Mouse (Mus musculus) midbrain, postnatal 0 days (tissue): ENCODE results near the gene Naa38. TPM values are rescaled to one million over a fixed set of nuclear protein-coding genes. Genes with fewer than 3 reads are reported as not detected.

Experiments
- ATAC-seq: fragments of 200-750 bp; cut with Nextera tagmentation; 2 replicates; pipeline ENCODE4 v1.8.0; 2017; ENCODE audit warnings: moderate number of reproducible peaks, mild to moderate bottlenecking, moderate TSS enrichment, moderate library complexity; ENCODE audit not compliant: low FRiP score
- DNase-seq: peaks from one replicate; pipeline ENCODE4 v3.0.0-alpha.2; 2015; ENCODE audit warnings: low spot score
- H3K27ac ChIP-seq: fragments of 300-500 bp; sonication (generic); 2 replicates; pipeline ENCODE4 v1.5.1; 2014; ENCODE audit warnings: low read depth, mild to moderate bottlenecking, low read length, mixed read lengths
- H3K27me3 ChIP-seq: fragments of 300-500 bp; sonication (generic); 2 replicates; pipeline ENCODE4 v1.6.1; 2014; ENCODE audit warnings: low read length, control low read depth, mixed read lengths; ENCODE audit not compliant: insufficient read depth
- H3K36me3 ChIP-seq: fragments of 300-500 bp; sonication (generic); 2 replicates; pipeline ENCODE4 v1.6.1; 2014; ENCODE audit warnings: low read length, control low read depth, mixed read lengths; ENCODE audit not compliant: insufficient read depth
- H3K4me1 ChIP-seq: fragments of 300-500 bp; sonication (generic); 2 replicates; pipeline ENCODE4 v1.6.1; 2014; ENCODE audit warnings: mild to moderate bottlenecking, control low read depth, antibody characterized with exemption, low read length, mixed read lengths; ENCODE audit not compliant: insufficient read depth
- H3K4me2 ChIP-seq: fragments of 300-500 bp; sonication (generic); 2 replicates; pipeline ENCODE4 v1.6.1; 2014; ENCODE audit warnings: low read depth, mild to moderate bottlenecking, low read length, mixed read lengths; ENCODE audit not compliant: poor library complexity, severe bottlenecking
- H3K4me3 ChIP-seq: fragments of 300-500 bp; sonication (generic); 2 replicates; pipeline ENCODE4 v1.5.1; 2014; ENCODE audit warnings: low read depth, mild to moderate bottlenecking, low read length, moderate library complexity
- H3K9ac ChIP-seq: fragments of 300-500 bp; sonication (generic); replicated peaks from 2 replicates; pipeline ENCODE4 v1.6.1; 2014; ENCODE audit warnings: mild to moderate bottlenecking, low read length, moderate library complexity, mixed read lengths; ENCODE audit not compliant: poor library complexity, severe bottlenecking
- H3K9me3 ChIP-seq: fragments of 300-500 bp; sonication (generic); 2 replicates; pipeline ENCODE4 v1.6.1; 2016; ENCODE audit warnings: low read length, control low read depth
- CTCF ChIP-seq: IDR thresholded peaks from 2 replicates; pipeline ENCODE4 v1.5.1; 2016; ENCODE audit warnings: antibody characterized with exemption, mild to moderate bottlenecking
- WGBS: fragments of 180-500 bp; shearing (Covaris S2); extraction: QIAGEN DNeasy Blood & Tissue Kit; methylation state at CpG from one replicate; pipeline ENCODE4 v1.1.7; 2014; 5-methylcytosine and 5-hydroxymethylcytosine counted together
- polyA plus RNA-seq: library from polyadenylated mRNA; unstranded; fragments of >200 nt; fragmentation: Nextera tagmentation; extraction: Ambion mirVana; gene quantifications from 2 replicates; pipeline ENCODE4 v1.2.1, GENCODE M21; 2015
- total RNA-seq: library from RNA; depleted of rRNA; stranded (reverse); fragments of >200 nt; gene quantifications from 2 replicates; pipeline ENCODE4 v1.2.3, GENCODE M21; 2014

The Naa38 gene
- total and polyA plus RNA-seq, 2 experiments from 2014 or later, result 95.9 to 120 TPM

DNA sequence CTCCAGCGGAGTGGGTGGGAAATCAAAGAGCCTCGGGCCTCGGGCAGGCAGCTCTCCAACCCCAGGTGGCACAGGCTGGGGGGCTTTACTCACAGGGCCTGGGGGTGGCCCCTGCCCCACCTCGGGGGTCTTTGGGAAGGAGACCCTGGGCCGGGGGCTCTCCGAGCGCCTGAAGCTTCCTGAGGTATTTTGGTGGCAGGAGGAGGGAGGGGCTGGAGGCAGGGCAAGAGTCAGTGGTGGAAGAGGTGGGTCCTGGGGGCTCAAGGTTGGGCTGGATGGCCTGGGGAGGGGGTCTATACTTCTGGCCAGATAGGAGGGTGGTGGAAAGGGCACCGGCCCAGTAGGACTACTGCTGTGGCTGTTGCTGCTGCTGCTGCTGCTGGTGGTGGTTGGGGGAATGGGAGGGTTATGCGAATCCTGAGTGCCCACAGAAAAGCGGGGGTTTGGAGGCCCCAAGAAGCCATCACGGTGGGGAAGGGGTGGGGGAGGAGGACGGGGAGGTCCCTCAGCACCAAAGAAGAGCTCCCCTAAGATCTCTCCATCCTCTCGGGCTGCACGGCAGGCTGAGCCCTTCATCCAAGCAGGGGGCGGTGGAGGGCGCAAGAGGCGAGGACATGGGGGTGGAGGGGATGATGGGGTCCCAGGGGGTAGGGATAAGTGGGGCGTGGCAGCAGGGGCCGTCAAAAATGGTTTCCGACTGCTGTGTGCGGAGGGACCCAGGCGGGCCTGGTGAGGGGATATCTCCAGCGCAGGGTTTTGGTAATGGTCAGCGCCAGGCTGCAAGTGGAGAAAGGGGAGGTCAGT lies 10.3 kb downstream of the Naa38 start:
- WGBS, result 92% methylated on average over 24 of the region's 24 CpGs
- H3K9ac ChIP-seq, result no peak overlapping the region
- no peak overlapping the region for H3K27ac ChIP-seq
- H3K4me3 ChIP-seq, result no peak overlapping the region
- H3K4me1 ChIP-seq, result peaks cover 7% of the 10 kb centered on the region
- H3K4me2 ChIP-seq, result no peak overlapping the region
- DNase-seq (no peak), ATAC-seq (no peak)
- no peaks in the 10 kb centered on the region for H3K9me3 ChIP-seq
- H3K27me3 ChIP-seq, result no peaks in the 10 kb centered on the region
- peaks cover 59% of the 10 kb centered on the region for H3K36me3 ChIP-seq
- TF ChIP-seq CTCF, result no peak

DNA sequence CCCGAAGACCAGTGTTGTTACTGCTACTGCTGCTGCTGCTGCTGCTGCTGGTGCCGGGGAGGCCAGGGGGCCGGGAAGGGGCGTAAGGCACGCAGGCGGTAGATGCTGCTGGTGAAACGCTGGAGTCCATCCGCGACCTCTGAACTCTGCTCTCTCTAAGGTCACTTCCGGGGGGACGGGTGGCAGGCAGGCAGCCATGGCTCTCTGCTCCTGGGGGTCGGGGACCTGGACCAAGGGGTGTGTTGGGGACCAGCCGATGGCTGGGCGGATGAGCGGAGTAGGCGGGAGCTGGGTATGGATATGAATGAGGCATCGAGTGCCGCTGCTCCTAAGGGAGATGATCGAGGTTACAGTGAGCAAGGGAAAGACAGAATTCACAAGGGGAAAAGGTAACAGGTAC lies 11.0 kb downstream of the Naa38 start:
- peaks cover 7% of the 10 kb centered on the region for H3K4me1 ChIP-seq
- peaks cover 59% of the 10 kb centered on the region for H3K36me3 ChIP-seq
- TF ChIP-seq CTCF, result no peak
- H3K27ac ChIP-seq, result no peak overlapping the region
- no peak overlapping the region for H3K4me2 ChIP-seq
- H3K27me3 ChIP-seq, result no peaks in the 10 kb centered on the region
- H3K9ac ChIP-seq, result no peak overlapping the region
- 89% methylated on average over 19 of the region's 19 CpGs for WGBS
- ATAC-seq (no peak), DNase-seq (no peak)
- H3K4me3 ChIP-seq, result no peak overlapping the region
- no peaks in the 10 kb centered on the region for H3K9me3 ChIP-seq

DNA sequence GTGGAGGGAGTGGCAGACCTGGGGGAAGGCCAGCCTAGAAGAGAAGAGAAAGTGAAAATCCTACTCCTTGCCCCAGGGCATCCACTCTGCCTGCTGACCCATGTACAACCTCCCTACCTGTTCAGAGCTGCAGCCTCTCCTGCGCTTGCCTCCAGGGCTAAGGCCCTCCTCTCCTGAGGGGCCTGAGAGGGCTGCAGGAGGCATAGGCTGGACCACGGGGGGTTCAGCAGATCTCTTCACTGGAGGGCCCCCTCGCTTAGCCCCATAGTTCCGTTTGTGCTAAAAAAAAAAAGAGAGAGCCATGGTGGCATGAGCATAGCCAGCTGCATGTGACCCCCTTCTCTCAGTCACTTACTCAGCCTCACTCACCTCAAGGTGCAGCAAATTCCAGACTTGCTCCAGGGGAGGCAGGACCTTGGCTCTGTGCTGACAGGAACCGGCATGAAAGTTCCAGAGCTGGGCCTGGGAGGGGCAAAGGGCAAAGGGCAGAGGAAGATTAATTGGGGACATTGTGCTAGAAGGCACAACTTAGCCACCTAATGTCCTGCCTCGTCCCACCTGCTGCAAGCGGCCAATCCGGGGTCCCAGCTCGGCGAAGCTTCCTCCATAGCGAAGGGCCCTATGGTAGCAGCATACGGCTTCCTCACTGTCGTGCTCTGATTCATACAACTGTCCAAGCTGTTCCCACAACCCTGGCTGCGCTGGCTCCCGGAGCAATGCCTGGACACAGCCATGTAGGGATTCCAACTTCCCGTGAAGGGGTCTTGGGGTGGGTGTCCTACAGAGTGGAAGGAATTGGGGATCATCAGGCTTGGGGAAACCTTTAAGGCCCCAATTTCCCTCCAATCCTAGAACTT lies 11.8 kb downstream of the Naa38 start:
- 95% methylated on average over 16 of the region's 16 CpGs for WGBS
- Histone ChIP-seq H3K36me3 (peaks cover 51% of the 10 kb centered on the region), H3K4me3 (no peak overlapping the region), H3K9me3 (no peaks in the 10 kb centered on the region), H3K9ac (0 out of 2 replicates have a peak overlapping the region, but pooled peaks have one; percentile 39), H3K4me2 (no peak overlapping the region; the same call in 1 of the 2 replicates), H3K27me3 (no peaks in the 10 kb centered on the region), H3K27ac (no peak overlapping the region), H3K4me1 (peaks cover 12% of the 10 kb centered on the region)
- no peak for TF ChIP-seq CTCF
- ATAC-seq, result no peak
- DNase-seq, result no peak

DNA sequence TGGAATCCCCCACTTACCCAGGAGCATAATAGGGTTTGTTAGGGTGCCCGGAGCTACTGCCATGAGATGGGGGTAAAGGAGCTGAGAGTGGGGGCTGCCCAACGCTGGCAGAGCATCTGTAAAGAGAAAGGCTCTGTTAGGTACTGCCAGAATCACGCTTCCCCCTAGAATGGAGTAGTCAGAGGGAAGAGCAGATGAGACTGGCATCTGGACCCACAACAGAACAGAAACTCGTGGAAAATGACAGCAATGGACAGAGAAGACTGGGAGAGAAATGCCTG lies 12.4 kb downstream of the Naa38 start:
- WGBS, result 89% methylated on average over 4 of the region's 4 CpGs
- H3K27ac ChIP-seq, result no peak overlapping the region
- peak overlapping the region; percentile 94 for H3K4me2 ChIP-seq
- H3K4me1 ChIP-seq, result peaks cover 17% of the 10 kb centered on the region
- H3K9ac ChIP-seq, result 0 out of 2 replicates have a peak overlapping the region, but pooled peaks have one; percentile 98
- peaks cover 49% of the 10 kb centered on the region for H3K36me3 ChIP-seq
- no peak for TF ChIP-seq CTCF
- no peaks in the 10 kb centered on the region for H3K27me3 ChIP-seq
- ATAC-seq (no peak), DNase-seq (no peak)
- H3K4me3 ChIP-seq, result peak overlapping the region; percentile 73; the same call in 1 of the 2 replicates
- no peaks in the 10 kb centered on the region for H3K9me3 ChIP-seq

DNA sequence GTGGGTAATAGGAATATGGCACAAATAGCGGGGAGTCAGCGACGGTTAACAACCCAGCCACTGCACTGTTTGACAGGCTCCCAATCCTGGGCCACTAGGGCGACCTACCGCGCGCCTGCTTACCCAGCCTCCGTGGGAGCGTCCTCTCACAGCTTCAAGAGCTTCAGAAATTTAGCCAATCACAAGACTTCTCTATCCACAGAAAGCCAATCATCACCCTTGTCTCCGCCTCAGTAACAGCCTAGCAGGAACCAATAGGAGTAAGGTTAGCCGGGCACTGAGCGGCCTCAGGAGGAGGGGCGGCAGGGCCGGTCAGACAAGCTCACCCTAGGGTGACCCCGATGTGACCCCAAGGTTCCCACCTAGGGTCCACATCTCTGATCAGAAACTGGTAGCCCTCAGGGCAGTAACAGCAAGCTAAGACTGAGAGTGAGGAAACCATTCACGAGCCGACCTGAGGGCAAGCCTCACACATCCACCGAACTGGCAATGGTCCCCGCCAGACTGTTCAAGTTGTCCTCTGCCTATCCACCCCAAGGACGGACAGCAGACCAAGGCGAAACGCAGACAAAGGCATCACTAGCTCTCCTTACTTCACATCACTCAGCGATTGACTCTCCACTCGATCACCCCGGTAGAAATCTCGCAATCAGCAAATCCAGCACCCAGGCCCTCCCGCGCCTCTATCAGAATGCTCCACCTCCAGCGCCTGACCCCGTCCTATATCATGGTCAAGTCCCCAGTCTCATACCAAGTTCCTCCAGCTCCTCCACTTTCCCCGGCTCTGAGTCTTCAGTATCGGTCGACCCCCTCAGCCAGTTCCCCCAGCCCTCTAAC lies 13.5 kb downstream of the Naa38 start:
- peaks cover 27% of the 10 kb centered on the region for H3K4me1 ChIP-seq
- peaks cover 47% of the 10 kb centered on the region for H3K36me3 ChIP-seq
- H3K27me3 ChIP-seq, result no peaks in the 10 kb centered on the region
- peak overlapping the region; percentile 89 for H3K27ac ChIP-seq
- TF ChIP-seq CTCF, result no peak
- WGBS, result under 1% methylated on average over 33 of the region's 33 CpGs
- H3K9me3 ChIP-seq, result no peaks in the 10 kb centered on the region
- DNase-seq (peak; percentile 96), ATAC-seq (peak; percentile 67)
- H3K4me2 ChIP-seq, result peak overlapping the region; percentile 94
- H3K9ac ChIP-seq, result peak overlapping the region; percentile 98
- peak overlapping the region; percentile 73 for H3K4me3 ChIP-seq
